Mouse (Mus musculus) limb, embryonic 11.5 days (tissue): ENCODE data around the gene Aff3. TPM values are rescaled to one million over a fixed set of nuclear protein-coding genes. Genes with fewer than 3 reads are reported as not detected.
A peak's percentile ranks its signal among the peaks of the same experiment; 100 is the strongest.

ENCODE experiments used
- ATAC-seq: fragments of 200-750 bp; cut with Nextera tagmentation; 2 replicates; pipeline ENCODE4 v1.8.0; 2017; ENCODE audit warnings: low read depth; ENCODE audit not compliant: insufficient number of reproducible peaks, low FRiP score, low TSS enrichment
- DNase-seq: peaks from one replicate; pipeline ENCODE4 v3.0.0-alpha.2; 2015; ENCODE audit warnings: low spot score
- H3K27ac ChIP-seq: fragments of 300-500 bp; sonication (generic); replicated peaks from 2 replicates; pipeline ENCODE4 v1.5.1; 2014; ENCODE audit warnings: low read depth, mild to moderate bottlenecking, low read length
- H3K27me3 ChIP-seq: fragments of 300-500 bp; sonication (generic); 2 replicates; pipeline ENCODE4 v1.6.1; 2014; ENCODE audit warnings: mild to moderate bottlenecking, low read length, mixed read lengths; ENCODE audit not compliant: control insufficient read depth, insufficient read depth
- H3K36me3 ChIP-seq: fragments of 300-500 bp; sonication (generic); 2 replicates; pipeline ENCODE4 v1.6.1; 2014; ENCODE audit warnings: mild to moderate bottlenecking, low read length, moderate library complexity, mixed read lengths; ENCODE audit not compliant: control insufficient read depth, insufficient read depth
- H3K4me1 ChIP-seq: fragments of 300-500 bp; sonication (generic); 2 replicates; pipeline ENCODE4 v1.6.1; 2014; ENCODE audit warnings: low read length, mixed read lengths; ENCODE audit not compliant: control insufficient read depth, insufficient read depth
- H3K4me2 ChIP-seq: fragments of 300-500 bp; sonication (generic); 2 replicates; pipeline ENCODE4 v1.6.1; 2014; ENCODE audit warnings: low read depth, mild to moderate bottlenecking, moderate library complexity; ENCODE audit not compliant: severe bottlenecking
- H3K4me3 ChIP-seq: fragments of 300-500 bp; sonication (generic); 2 replicates; pipeline ENCODE4 v1.5.1; 2014; ENCODE audit warnings: low read depth, low read length
- H3K9ac ChIP-seq: fragments of 300-500 bp; sonication (generic); 2 replicates; pipeline ENCODE4 v1.6.1; 2014; ENCODE audit warnings: mild to moderate bottlenecking, low read length
- H3K9me3 ChIP-seq: fragments of 300-500 bp; sonication (generic); 2 replicates; pipeline ENCODE4 v1.6.1; 2016; ENCODE audit warnings: low read length; ENCODE audit not compliant: control insufficient read depth
- WGBS: fragments of 180-500 bp; shearing (Covaris S2); extraction: QIAGEN DNeasy Blood & Tissue Kit; methylation state at CpG from one replicate; pipeline ENCODE4 v1.1.7; 2014; 5-methylcytosine and 5-hydroxymethylcytosine counted together
- polyA plus RNA-seq: library from polyadenylated mRNA; unstranded; fragments of >200 nt; fragmentation: Nextera tagmentation; extraction: Ambion mirVana; gene quantifications from 2 replicates; pipeline ENCODE4 v1.2.1, GENCODE M21; 2014

Aff3 gene
- polyA plus RNA-seq, 1 experiment from 2014 or later: 43.9 TPM

GRCm38 (mm10) chr1:38649174-38649573 is 15.6 kb downstream of the Aff3 start:
- H3K4me3 ChIP-seq: no peak overlapping the region
- no peaks in the 10 kb centered on the region for H3K9me3 ChIP-seq
- peaks cover 13% of the 10 kb centered on the region for H3K4me1 ChIP-seq
- H3K27me3 ChIP-seq: no peaks in the 10 kb centered on the region
- H3K36me3 ChIP-seq: no peaks in the 10 kb centered on the region
- H3K9ac ChIP-seq: no peak overlapping the region
- ATAC-seq: no peak
- no peak overlapping the region for H3K4me2 ChIP-seq
- no peak overlapping the region for H3K27ac ChIP-seq
- 67% methylated on average over 3 of the region's 3 CpGs for WGBS
- DNase-seq: no peak

DNA sequence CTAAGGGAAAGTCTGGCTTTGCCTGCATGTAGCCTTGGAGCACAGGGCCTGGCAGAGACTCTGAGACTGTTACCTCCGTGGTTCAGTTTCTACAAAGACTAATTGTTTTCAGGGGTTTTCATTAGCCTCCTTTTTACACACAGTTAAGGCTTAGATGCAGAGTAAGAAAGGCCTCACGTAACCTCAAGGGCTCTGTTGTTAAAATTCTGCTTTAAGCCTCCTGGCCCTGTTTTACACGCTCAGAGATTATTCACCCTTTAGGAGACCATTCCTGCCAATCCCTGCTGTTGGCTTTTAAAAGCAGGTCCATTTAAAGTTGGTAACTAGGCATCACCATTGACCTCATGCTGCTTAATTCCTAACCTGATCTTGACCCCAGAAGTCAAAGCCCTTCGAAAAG is 22.5 kb downstream of the Aff3 start:
- no peaks in the 10 kb centered on the region for H3K36me3 ChIP-seq
- H3K27me3 ChIP-seq: no peaks in the 10 kb centered on the region
- no peak overlapping the region for H3K4me2 ChIP-seq
- peaks cover 6% of the 10 kb centered on the region; the same call in 1 of the 2 replicates for H3K4me1 ChIP-seq
- DNase-seq: peak; percentile 42
- peak; percentile 72 for ATAC-seq
- no peak overlapping the region for H3K4me3 ChIP-seq
- H3K9ac ChIP-seq: no peak overlapping the region
- WGBS: 17% methylated on average over 4 of the region's 4 CpGs
- H3K27ac ChIP-seq: no peak overlapping the region
- H3K9me3 ChIP-seq: no peaks in the 10 kb centered on the region

- WGBS: 74% methylated on average over 5 of the region's 5 CpGs
- DNase-seq: no peak
- Histone ChIP-seq H3K4me3 (no peak overlapping the region), H3K9me3 (no peaks in the 10 kb centered on the region), H3K4me2 (no peak overlapping the region), H3K27me3 (no peaks in the 10 kb centered on the region), H3K4me1 (peaks cover 23% of the 10 kb centered on the region), H3K9ac (no peak overlapping the region), H3K27ac (no peak overlapping the region), H3K36me3 (no peaks in the 10 kb centered on the region)
- ATAC-seq: no peak
Measured at GRCm38 (mm10) chr1:38639669-38640068, 25.1 kb downstream of the Aff3 start.

GRCm38 (mm10) chr1:38635596-38635995 is 29.2 kb downstream of the Aff3 start:
- 59% methylated on average over 7 of the region's 7 CpGs for WGBS
- Histone ChIP-seq H3K4me1 (peaks cover 41% of the 10 kb centered on the region), H3K4me3 (no peak overlapping the region), H3K4me2 (no peak overlapping the region), H3K27me3 (no peaks in the 10 kb centered on the region), H3K9me3 (no peaks in the 10 kb centered on the region), H3K9ac (no peak overlapping the region), H3K27ac (no peak overlapping the region), H3K36me3 (no peaks in the 10 kb centered on the region)
- ATAC-seq (no peak), DNase-seq (no peak)

- H3K4me1 ChIP-seq: peaks cover 46% of the 10 kb centered on the region
- no peak overlapping the region for H3K27ac ChIP-seq
- no peaks in the 10 kb centered on the region for H3K27me3 ChIP-seq
- DNase-seq (no peak), ATAC-seq (no peak)
- no peaks in the 10 kb centered on the region for H3K9me3 ChIP-seq
- WGBS: 89% methylated on average over 7 of the region's 7 CpGs
- no peaks in the 10 kb centered on the region for H3K36me3 ChIP-seq
- no peak overlapping the region for H3K4me3 ChIP-seq
- no peak overlapping the region for H3K4me2 ChIP-seq
- no peak overlapping the region for H3K9ac ChIP-seq
Measured at GRCm38 (mm10) chr1:38634081-38634480, 30.7 kb downstream of the Aff3 start.

DNA sequence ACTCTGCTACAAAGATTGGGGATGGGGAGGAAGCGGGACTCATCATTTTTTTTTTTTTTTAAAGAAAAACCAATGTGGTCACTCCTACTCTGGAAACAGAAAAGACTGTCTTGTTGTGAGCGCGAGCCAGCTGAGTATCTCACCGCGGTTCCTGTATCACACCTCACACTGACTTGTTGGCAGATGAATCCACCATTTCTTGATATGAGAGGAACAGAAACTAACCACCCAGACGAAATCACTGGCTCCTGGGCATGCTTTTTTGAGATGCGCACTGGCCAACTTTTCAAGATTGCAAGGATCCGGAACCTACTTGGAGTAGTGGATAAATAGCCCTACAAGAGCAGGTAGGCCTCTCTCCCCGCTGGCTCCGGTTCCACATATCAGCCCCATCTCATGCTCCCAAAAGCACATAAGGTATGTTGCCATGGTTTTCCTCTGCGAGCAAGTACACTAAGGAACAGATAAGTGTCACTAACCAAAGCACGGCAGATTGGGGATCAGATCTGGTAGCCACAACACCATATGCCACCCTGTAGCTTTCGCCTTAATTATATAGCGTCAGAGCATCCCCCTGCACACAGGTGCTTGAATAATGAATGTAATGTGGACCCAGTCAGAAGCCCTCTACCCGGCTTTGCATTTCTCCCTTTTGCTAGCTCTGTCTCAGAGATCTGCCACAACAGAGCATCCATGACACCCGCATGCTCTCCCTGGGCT is 32.1 kb downstream of the Aff3 start:
- no peak overlapping the region for H3K27ac ChIP-seq
- DNase-seq (peak; percentile 34), ATAC-seq (no peak)
- H3K36me3 ChIP-seq: no peaks in the 10 kb centered on the region
- no peak overlapping the region for H3K4me3 ChIP-seq
- no peaks in the 10 kb centered on the region for H3K9me3 ChIP-seq
- peaks cover 57% of the 10 kb centered on the region for H3K4me1 ChIP-seq
- 68% methylated on average over 16 of the region's 16 CpGs for WGBS
- no peak overlapping the region for H3K4me2 ChIP-seq
- no peaks in the 10 kb centered on the region for H3K27me3 ChIP-seq
- H3K9ac ChIP-seq: no peak overlapping the region

DNA sequence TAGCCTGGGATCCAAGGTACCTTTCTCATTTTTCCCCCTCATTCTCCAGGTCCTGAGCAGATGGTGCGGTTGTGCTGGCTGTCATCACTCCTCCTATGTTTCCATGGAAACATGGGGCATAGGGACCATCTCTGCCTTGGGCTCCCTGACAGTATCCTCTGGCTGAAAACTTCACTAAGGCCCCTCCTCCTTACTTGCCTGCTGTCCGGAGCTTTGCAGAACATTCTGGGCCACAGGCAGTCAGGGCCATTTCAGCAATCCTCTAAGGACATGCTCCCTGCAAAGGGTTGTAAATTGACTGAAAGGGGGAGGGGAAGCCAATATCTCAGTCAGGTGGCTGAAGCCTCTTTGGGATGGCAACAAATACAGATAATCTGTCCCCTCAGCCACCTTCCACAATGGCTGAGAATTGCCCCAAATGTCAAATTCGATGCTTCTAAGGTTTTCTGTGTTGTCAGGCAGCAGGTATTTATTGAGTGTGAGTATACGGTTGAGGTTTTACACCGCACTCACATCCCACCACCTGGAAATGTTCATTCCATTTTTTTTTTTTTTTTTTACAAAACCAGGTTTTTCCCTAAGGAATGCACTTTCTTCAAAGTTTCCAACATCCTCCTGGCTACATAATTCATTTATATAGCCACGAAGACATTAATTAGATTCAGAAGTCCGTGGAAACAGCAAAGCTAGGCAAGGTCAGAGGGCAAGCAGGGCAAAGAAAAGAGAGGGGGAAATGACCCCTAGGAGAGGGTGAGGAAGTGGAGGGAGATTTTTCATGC is 33.1 kb downstream of the Aff3 start:
- ATAC-seq (peak; percentile 45; the same call in 1 of the 2 replicates), DNase-seq (peak; percentile 66)
- 3% methylated on average over 7 of the region's 7 CpGs for WGBS
- H3K9ac ChIP-seq: no peak overlapping the region
- H3K27ac ChIP-seq: peak overlapping the region; percentile 60
- H3K27me3 ChIP-seq: no peaks in the 10 kb centered on the region
- no peak overlapping the region for H3K4me3 ChIP-seq
- H3K9me3 ChIP-seq: no peaks in the 10 kb centered on the region
- no peaks in the 10 kb centered on the region for H3K36me3 ChIP-seq
- no peak overlapping the region for H3K4me2 ChIP-seq
- H3K4me1 ChIP-seq: peaks cover 57% of the 10 kb centered on the region

- peak overlapping the region; percentile 96 for H3K27ac ChIP-seq
- no peak for ATAC-seq
- H3K4me3 ChIP-seq: no peak overlapping the region
- 21% methylated on average over 11 of the region's 11 CpGs for WGBS
- peak overlapping the region; percentile 85; the same call in 1 of the 2 replicates for H3K4me2 ChIP-seq
- peak overlapping the region; percentile 95 for H3K9ac ChIP-seq
- H3K36me3 ChIP-seq: no peaks in the 10 kb centered on the region
- H3K27me3 ChIP-seq: no peaks in the 10 kb centered on the region
- H3K4me1 ChIP-seq: peaks cover 45% of the 10 kb centered on the region
- no peaks in the 10 kb centered on the region for H3K9me3 ChIP-seq
- DNase-seq: peak; percentile 65
Measured at GRCm38 (mm10) chr1:38628901-38629585, 35.7 kb downstream of the Aff3 start.
